Mouse (Mus musculus) liver, embryonic 14.5 days (tissue): ENCODE measurements around the gene Erbb2. TPM values are rescaled to one million over a fixed set of nuclear protein-coding genes. Genes with fewer than 3 reads are reported as not detected.
A peak's percentile ranks its signal among the peaks of the same experiment; 100 is the strongest.

ENCODE experiments used
- ATAC-seq: fragments of 200-750 bp; cut with Nextera tagmentation; 2 replicates; pipeline ENCODE4 v1.8.0; 2017; ENCODE audit warnings: moderate number of reproducible peaks, mild to moderate bottlenecking, moderate library complexity; ENCODE audit not compliant: insufficient read depth
- DNase-seq, 3 experiments: peaks; one replicate each; pipeline ENCODE4 v3.0.0-alpha.2; 2012 to 2013; ENCODE audit warnings: low read depth in 3 of 3, low spot score in 3 of 3
- H3K27ac ChIP-seq: fragments of 300-500 bp; sonication (generic); 2 replicates; pipeline ENCODE4 v1.5.1; 2014; ENCODE audit warnings: moderate library complexity, mild to moderate bottlenecking, control low read depth, inconsistent platforms
- H3K27me3 ChIP-seq: fragments of 300-500 bp; sonication (generic); 2 replicates; pipeline ENCODE4 v1.6.1; 2014; ENCODE audit warnings: mild to moderate bottlenecking, low read length, moderate library complexity; ENCODE audit not compliant: control insufficient read depth, insufficient read depth
- H3K36me3 ChIP-seq: fragments of 300-500 bp; sonication (generic); replicated peaks from 2 replicates; pipeline ENCODE4 v1.6.1; 2014; ENCODE audit warnings: low read depth; ENCODE audit not compliant: control insufficient read depth, insufficient read depth
- H3K4me1 ChIP-seq, 2 experiments: fragments of 200-500 bp in 1 of 2; fragments of 300-500 bp in 1 of 2; sonication (generic) in 1 of 2; replicated peaks; 2 replicates each; pipeline ENCODE4 v1.6.1; 2012 to 2014; ENCODE audit warnings: antibody characterized with exemption in 1 of 2, inconsistent platforms in 1 of 2, low read length in 1 of 2; ENCODE audit not compliant: control insufficient read depth in 2 of 2, insufficient read depth in 2 of 2
- H3K4me2 ChIP-seq: fragments of 300-500 bp; sonication (generic); 2 replicates; pipeline ENCODE4 v1.6.1; 2014; ENCODE audit warnings: low read depth, mild to moderate bottlenecking, control low read depth, moderate library complexity
- H3K4me3 ChIP-seq, 2 experiments: fragments of 200-500 bp in 1 of 2; fragments of 300-500 bp in 1 of 2; sonication (generic) in 1 of 2; 2 replicates each; pipeline ENCODE4 v1.5.1; 2012 to 2014; ENCODE audit warnings: low read depth in 2 of 2, low read length in 2 of 2, mild to moderate bottlenecking in 2 of 2, control low read depth in 1 of 2, inconsistent platforms in 1 of 2, moderate library complexity in 1 of 2; ENCODE audit not compliant: insufficient read depth in 1 of 2
- H3K9ac ChIP-seq: fragments of 300-500 bp; sonication (generic); replicated peaks from 2 replicates; pipeline ENCODE4 v1.6.1; 2014; ENCODE audit warnings: mild to moderate bottlenecking, control low read depth, moderate library complexity
- H3K9me3 ChIP-seq: fragments of 300-500 bp; sonication (generic); 2 replicates; pipeline ENCODE4 v1.6.1; 2016; ENCODE audit warnings: low read length, mixed read lengths; ENCODE audit not compliant: control insufficient read depth
- CTCF ChIP-seq: IDR thresholded peaks from 2 replicates; pipeline ENCODE4 v1.5.1; 2016; ENCODE audit warnings: antibody characterized with exemption, low read depth, control low read depth
- EP300 ChIP-seq: IDR thresholded peaks from 2 replicates; pipeline ENCODE4 v1.6.1; 2016; ENCODE audit warnings: antibody characterized with exemption, low read depth
- WGBS: fragments of 180-500 bp; shearing (Covaris S2); extraction: QIAGEN DNeasy Blood & Tissue Kit; methylation state at CpG from one replicate; pipeline ENCODE4 v1.1.7; 2014; ENCODE audit not compliant: insufficient replicate concordance; 5-methylcytosine and 5-hydroxymethylcytosine counted together
- polyA plus RNA-seq, 2 experiments: library from polyadenylated mRNA; depleted of rRNA in 1 of 2; stranded (reverse) in 1 of 2; unstranded in 1 of 2; fragments of >200 nt; fragmentation: Nextera tagmentation in 1 of 2; extraction: Ambion mirVana in 1 of 2; gene quantifications; 2 replicates each; pipeline versions ENCODE4 v1.2.1 to v1.2.3; 2012 to 2014

Erbb2 gene
- polyA plus RNA-seq, 2 experiments = 1.1 to 1.6 TPM

GRCm38 (mm10) chr11:98367863-98368186 lies 44.4 kb upstream of the Erbb2 start:
- ATAC-seq (no peak), DNase-seq (no peak)
- Histone ChIP-seq H3K27me3 (no peaks in the 10 kb centered on the region), H3K36me3 (no peaks in the 10 kb centered on the region), H3K9ac (no peak overlapping the region), H3K9me3 (no peaks in the 10 kb centered on the region), H3K27ac (no peak overlapping the region), H3K4me3 (no peak overlapping the region), H3K4me2 (no peak overlapping the region), H3K4me1 (no peaks in the 10 kb centered on the region)
- TF ChIP-seq EP300 = no peak
- no peak for TF ChIP-seq CTCF
- WGBS = 67% methylated on average over 7 of the region's 7 CpGs

GRCm38 (mm10) chr11:98369337-98369736 lies 42.9 kb upstream of the Erbb2 start:
- no peak overlapping the region for H3K27ac ChIP-seq
- TF ChIP-seq EP300 = no peak
- no peak for TF ChIP-seq CTCF
- H3K27me3 ChIP-seq = no peaks in the 10 kb centered on the region
- no peak overlapping the region for H3K4me2 ChIP-seq
- ATAC-seq (no peak), DNase-seq (no peak)
- no peak overlapping the region for H3K4me3 ChIP-seq
- 65% methylated on average over 6 of the region's 6 CpGs for WGBS
- H3K9ac ChIP-seq = no peak overlapping the region
- H3K36me3 ChIP-seq = no peaks in the 10 kb centered on the region
- H3K4me1 ChIP-seq = no peaks in the 10 kb centered on the region
- no peaks in the 10 kb centered on the region for H3K9me3 ChIP-seq

GRCm38 (mm10) chr11:98370588-98370987 lies 41.7 kb upstream of the Erbb2 start:
- TF ChIP-seq EP300 = no peak
- no peak for TF ChIP-seq CTCF
- H3K4me2 ChIP-seq = no peak overlapping the region
- H3K4me3 ChIP-seq = no peak overlapping the region
- H3K9ac ChIP-seq = no peak overlapping the region
- H3K27me3 ChIP-seq = no peaks in the 10 kb centered on the region
- no peak overlapping the region for H3K27ac ChIP-seq
- no peaks in the 10 kb centered on the region for H3K9me3 ChIP-seq
- no peaks in the 10 kb centered on the region for H3K4me1 ChIP-seq
- H3K36me3 ChIP-seq = no peaks in the 10 kb centered on the region; the same call in 1 of the 2 replicates
- ATAC-seq (no peak), DNase-seq (no peak)
- 61% methylated on average over 2 of the region's 2 CpGs for WGBS

GRCm38 (mm10) chr11:98371556-98372240 lies 40.6 kb upstream of the Erbb2 start:
- no peaks in the 10 kb centered on the region for H3K9me3 ChIP-seq
- no peak overlapping the region for H3K27ac ChIP-seq
- TF ChIP-seq CTCF (no peak), EP300 (no peak)
- no peak overlapping the region for H3K9ac ChIP-seq
- no peak overlapping the region for H3K4me3 ChIP-seq
- no peaks in the 10 kb centered on the region; the same call in 1 of the 2 replicates for H3K36me3 ChIP-seq
- H3K4me2 ChIP-seq = no peak overlapping the region
- no peaks in the 10 kb centered on the region for H3K4me1 ChIP-seq
- DNase-seq (no peak), ATAC-seq (no peak)
- no peaks in the 10 kb centered on the region for H3K27me3 ChIP-seq
- 62% methylated on average over 9 of the region's 10 CpGs for WGBS

- TF ChIP-seq CTCF = peak; percentile 93
- TF ChIP-seq EP300 = no peak
- Histone ChIP-seq H3K4me1 (no peaks in the 10 kb centered on the region), H3K4me3 (no peak overlapping the region), H3K4me2 (no peak overlapping the region), H3K9me3 (no peaks in the 10 kb centered on the region), H3K27me3 (no peaks in the 10 kb centered on the region), H3K27ac (no peak overlapping the region), H3K9ac (no peak overlapping the region), H3K36me3 (no peaks in the 10 kb centered on the region; the same call in 1 of the 2 replicates)
- ATAC-seq (no peak), DNase-seq (peak; percentile 36 to 52 (median 44))
- 2% methylated on average over 2 of the region's 2 CpGs for WGBS
These were observed 39.9 kb upstream of the Erbb2 start for GRCm38 (mm10) chr11:98372406-98372805.
